Mouse (Mus musculus): ENCODE measurements around the gene Sgf29. TPM values are rescaled to one million over a fixed set of nuclear protein-coding genes. Genes with fewer than 3 reads are reported as not detected.

Sgf29 gene
- total RNA-seq (2021) = 10 to 100 TPM; 27.8 to 28.4 TPM
- long read RNA-seq, experiment 1, transcript Sgf29-201 (10 exons, 1,312 nt) = major isoform, 5 of 13 reads
- long read RNA-seq, experiment 1, partial matches to known transcripts = 4 of 13 reads
- long read RNA-seq, experiment 1, other reads (novel, unspliced or antisense) = 4 of 13 reads
- long read RNA-seq, experiment 2, transcript Sgf29-201 (10 exons, 1,312 nt) = major isoform, 11 of 17 reads
- long read RNA-seq, experiment 2, partial matches to known transcripts = 4 of 17 reads
- long read RNA-seq, experiment 2, other reads (novel, unspliced or antisense) = 2 of 17 reads

- TF ChIP-seq CTCF (conservative IDR thresholded peaks at IDR 0.05) = no peak
- DNase-seq (ENCODE audit: low spot score in 2 of 2) = peak; percentile 91 to 93
- peak within 1 kb of the TSS; percentile 72 for H3K4me3 ChIP-seq
- H3K27ac ChIP-seq = peak within 1 kb of the TSS; percentile 96
Observed at GRCm38 (mm10) chr7:126649231-126650051, at the start of gene Sgf29. Gene Sgf29, plus strand, starts transcription at chr7:126649309.

GRCm38 (mm10) chr7:126601896-126602295, 47.2 kb upstream of the Sgf29 start:
- TF ChIP-seq CTCF (conservative IDR thresholded peaks at IDR 0.05) = no peak
- DNase-seq (ENCODE audit: low spot score in 2 of 2) = no peak
- no peak overlapping the region for H3K27ac ChIP-seq
- no peak overlapping the region for H3K4me3 ChIP-seq

GRCm38 (mm10) chr7:126602650-126603049, 46.5 kb upstream of the Sgf29 start:
- no peak for TF ChIP-seq CTCF (conservative IDR thresholded peaks at IDR 0.05)
- no peak overlapping the region for H3K27ac ChIP-seq
- DNase-seq (ENCODE audit: low spot score in 2 of 2) = no peak
- H3K4me3 ChIP-seq = no peak overlapping the region

- TF ChIP-seq CTCF (conservative IDR thresholded peaks at IDR 0.05) = no peak
- no peak for DNase-seq (ENCODE audit: low spot score in 2 of 2)
- no peak overlapping the region for H3K4me3 ChIP-seq
- H3K27ac ChIP-seq = no peak overlapping the region
Observed at GRCm38 (mm10) chr7:126606611-126607010, 42.5 kb upstream of the Sgf29 start.

- Histone ChIP-seq H3K4me3 (no peak overlapping the region), H3K27ac (no peak overlapping the region)
- TF ChIP-seq CTCF (conservative IDR thresholded peaks at IDR 0.05) = no peak
- no peak for DNase-seq (ENCODE audit: low spot score in 2 of 2)
Observed at GRCm38 (mm10) chr7:126607064-126607463, 42.0 kb upstream of the Sgf29 start.

- no peak for DNase-seq (ENCODE audit: low spot score in 2 of 2)
Observed at GRCm38 (mm10) chr7:126607796-126608195, 41.3 kb upstream of the Sgf29 start.

GRCm38 (mm10) chr7:126612736-126613135, 36.4 kb upstream of the Sgf29 start:
- no peak overlapping the region for H3K4me3 ChIP-seq
- DNase-seq (ENCODE audit: low spot score in 2 of 2) = no peak
- no peak for TF ChIP-seq CTCF (conservative IDR thresholded peaks at IDR 0.05)
- no peak overlapping the region for H3K27ac ChIP-seq

More at GRCm38 (mm10) chr7:126607796-126608195, 41.3 kb upstream of the Sgf29 start:
- H3K4me3 ChIP-seq = no peak overlapping the region
- TF ChIP-seq CTCF (conservative IDR thresholded peaks at IDR 0.05) = no peak
- H3K27ac ChIP-seq = no peak overlapping the region

GRCm38 (mm10) chr7:126616707-126617106, 32.4 kb upstream of the Sgf29 start:
- DNase-seq (ENCODE audit: low spot score in 2 of 2) = no peak

GRCm38 (mm10) chr7:126619559-126620275, 29.4 kb upstream of the Sgf29 start:
- Histone ChIP-seq H3K4me3 (no peak overlapping the region), H3K27ac (no peak overlapping the region)
- no peak for DNase-seq (ENCODE audit: low spot score in 2 of 2)
- TF ChIP-seq CTCF (conservative IDR thresholded peaks at IDR 0.05) = no peak

More at GRCm38 (mm10) chr7:126616707-126617106, 32.4 kb upstream of the Sgf29 start:
- no peak overlapping the region for H3K27ac ChIP-seq
- peak; percentile 21; the same call in 1 of the 2 replicates for TF ChIP-seq CTCF (conservative IDR thresholded peaks at IDR 0.05)
- no peak overlapping the region for H3K4me3 ChIP-seq

GRCm38 (mm10) chr7:126621452-126622359, 27.4 kb upstream of the Sgf29 start:
- no peak for DNase-seq (ENCODE audit: low spot score in 2 of 2)
- H3K4me3 ChIP-seq = no peak overlapping the region
- TF ChIP-seq CTCF (conservative IDR thresholded peaks at IDR 0.05) = no peak
- H3K27ac ChIP-seq = no peak overlapping the region

- no peak for DNase-seq (ENCODE audit: low spot score in 2 of 2)
- no peak for TF ChIP-seq CTCF (conservative IDR thresholded peaks at IDR 0.05)
- no peak overlapping the region for H3K4me3 ChIP-seq
- no peak overlapping the region for H3K27ac ChIP-seq
Observed at GRCm38 (mm10) chr7:126623381-126623780, 25.7 kb upstream of the Sgf29 start.

GRCm38 (mm10) chr7:126624774-126625173, 24.3 kb upstream of the Sgf29 start:
- no peak; the same call in 1 of the 2 replicates for TF ChIP-seq CTCF (conservative IDR thresholded peaks at IDR 0.05)
- Histone ChIP-seq H3K27ac (peak overlapping the region; percentile 36; the same call in 1 of the 2 replicates), H3K4me3 (peak overlapping the region; percentile 4; the same call in 1 of the 2 replicates)
- DNase-seq (ENCODE audit: low spot score in 2 of 2) = no peak
